Mouse (Mus musculus) hindbrain, embryonic 15.5 days (tissue): ENCODE results near the gene Exoc4. TPM values are rescaled to one million over a fixed set of nuclear protein-coding genes. Genes with fewer than 3 reads are reported as not detected.

ENCODE experiments used
- ATAC-seq: fragments of 200-750 bp; cut with Nextera tagmentation; 2 replicates; pipeline ENCODE4 v1.8.0; 2017; ENCODE audit warnings: low read depth, moderate number of reproducible peaks, moderate TSS enrichment; ENCODE audit not compliant: low FRiP score
- H3K27ac ChIP-seq: fragments of 300-500 bp; sonication (generic); replicated peaks from 2 replicates; pipeline ENCODE4 v1.5.1; 2015; ENCODE audit warnings: mild to moderate bottlenecking, inconsistent platforms
- H3K27me3 ChIP-seq: fragments of 300-500 bp; sonication (generic); 2 replicates; pipeline ENCODE4 v1.6.1; 2015; ENCODE audit warnings: control low read depth, inconsistent platforms
- H3K36me3 ChIP-seq: fragments of 300-500 bp; sonication (generic); 2 replicates; pipeline ENCODE4 v1.6.1; 2015; ENCODE audit warnings: control low read depth, inconsistent platforms
- H3K4me1 ChIP-seq: fragments of 300-500 bp; sonication (generic); replicated peaks from 2 replicates; pipeline ENCODE4 v1.6.1; 2015; ENCODE audit warnings: control low read depth, inconsistent platforms
- H3K4me2 ChIP-seq: fragments of 300-500 bp; sonication (generic); 2 replicates; pipeline ENCODE4 v1.6.1; 2015; ENCODE audit warnings: moderate library complexity, mild to moderate bottlenecking, inconsistent platforms
- H3K4me3 ChIP-seq: fragments of 300-500 bp; sonication (generic); 2 replicates; pipeline ENCODE4 v1.5.1; 2015; ENCODE audit warnings: mild to moderate bottlenecking, inconsistent platforms
- H3K9ac ChIP-seq: fragments of 300-500 bp; sonication (generic); 2 replicates; pipeline ENCODE4 v1.6.1; 2015; ENCODE audit warnings: inconsistent platforms
- H3K9me3 ChIP-seq: fragments of 300-500 bp; sonication (generic); 2 replicates; pipeline ENCODE4 v1.6.1; 2016; ENCODE audit warnings: control low read depth, inconsistent platforms
- WGBS: fragments of 180-500 bp; shearing (Covaris S2); methylation state at CpG from one replicate; pipeline ENCODE4 v1.1.7; 2015; 5-methylcytosine and 5-hydroxymethylcytosine counted together
- polyA plus RNA-seq: library from polyadenylated mRNA; unstranded; fragments of >200 nt; fragmentation: Nextera tagmentation; extraction: Ambion mirVana; gene quantifications from 2 replicates; pipeline ENCODE4 v1.2.1, GENCODE M21; 2015

Gene Exoc4
- polyA plus RNA-seq, 1 experiment from 2014 or later, result 49.6 TPM

GRCm38 (mm10) chr6:33496141-33496855 lies 247.4 kb downstream of the Exoc4 start:
- no peak overlapping the region for H3K4me3 ChIP-seq
- H3K27me3 ChIP-seq, result no peaks in the 10 kb centered on the region
- H3K36me3 ChIP-seq, result no peaks in the 10 kb centered on the region
- peaks cover 13% of the 10 kb centered on the region for H3K4me1 ChIP-seq
- no peak for ATAC-seq
- 45% methylated on average over 6 of the region's 6 CpGs for WGBS
- no peak overlapping the region for H3K9ac ChIP-seq
- H3K27ac ChIP-seq, result peak overlapping the region; percentile 52
- H3K9me3 ChIP-seq, result no peaks in the 10 kb centered on the region
- H3K4me2 ChIP-seq, result no peak overlapping the region

- peak overlapping the region; percentile 38; the same call in 1 of the 2 replicates for H3K27ac ChIP-seq
- H3K27me3 ChIP-seq, result no peaks in the 10 kb centered on the region
- no peak overlapping the region for H3K9ac ChIP-seq
- peaks cover 13% of the 10 kb centered on the region for H3K4me1 ChIP-seq
- no peaks in the 10 kb centered on the region for H3K9me3 ChIP-seq
- H3K36me3 ChIP-seq, result no peaks in the 10 kb centered on the region
- no peak for ATAC-seq
- no peak overlapping the region for H3K4me3 ChIP-seq
- H3K4me2 ChIP-seq, result no peak overlapping the region
These were observed 248.5 kb downstream of the Exoc4 start for GRCm38 (mm10) chr6:33497348-33497747.

- Histone ChIP-seq H3K27me3 (no peaks in the 10 kb centered on the region), H3K9ac (no peak overlapping the region), H3K36me3 (no peaks in the 10 kb centered on the region), H3K27ac (no peak overlapping the region), H3K9me3 (no peaks in the 10 kb centered on the region), H3K4me1 (0 out of 2 replicates have a peak, but pooled peaks cover 1% of the 10 kb centered on the region), H3K4me2 (no peak overlapping the region), H3K4me3 (no peak overlapping the region)
- no peak for ATAC-seq
- 72% methylated on average over 4 of the region's 4 CpGs for WGBS
These were observed 253.5 kb downstream of the Exoc4 start for GRCm38 (mm10) chr6:33502388-33502787.

- H3K36me3 ChIP-seq, result no peaks in the 10 kb centered on the region
- no peak overlapping the region for H3K9ac ChIP-seq
- WGBS, result 89% methylated on average over 3 of the region's 3 CpGs
- no peak overlapping the region for H3K4me3 ChIP-seq
- no peaks in the 10 kb centered on the region for H3K4me1 ChIP-seq
- ATAC-seq, result no peak
- no peak overlapping the region for H3K27ac ChIP-seq
- no peak overlapping the region for H3K4me2 ChIP-seq
- H3K9me3 ChIP-seq, result no peaks in the 10 kb centered on the region
- H3K27me3 ChIP-seq, result no peaks in the 10 kb centered on the region
These were observed 254.5 kb downstream of the Exoc4 start for GRCm38 (mm10) chr6:33503381-33503780.

GRCm38 (mm10) chr6:33507134-33507533 lies 258.2 kb downstream of the Exoc4 start:
- no peak overlapping the region for H3K9ac ChIP-seq
- H3K4me2 ChIP-seq, result no peak overlapping the region
- no peaks in the 10 kb centered on the region for H3K27me3 ChIP-seq
- H3K9me3 ChIP-seq, result no peaks in the 10 kb centered on the region
- no peaks in the 10 kb centered on the region for H3K36me3 ChIP-seq
- H3K4me3 ChIP-seq, result no peak overlapping the region
- no peak overlapping the region for H3K27ac ChIP-seq
- no peak for ATAC-seq
- H3K4me1 ChIP-seq, result no peaks in the 10 kb centered on the region

- H3K9me3 ChIP-seq, result no peaks in the 10 kb centered on the region
- H3K9ac ChIP-seq, result no peak overlapping the region
- 0 out of 2 replicates have a peak overlapping the region, but pooled peaks have one; percentile 39 for H3K27ac ChIP-seq
- no peaks in the 10 kb centered on the region for H3K27me3 ChIP-seq
- no peaks in the 10 kb centered on the region for H3K4me1 ChIP-seq
- WGBS, result 37% methylated on average over 4 of the region's 4 CpGs
- no peak overlapping the region for H3K4me3 ChIP-seq
- ATAC-seq, result no peak
- H3K4me2 ChIP-seq, result no peak overlapping the region
- H3K36me3 ChIP-seq, result no peaks in the 10 kb centered on the region
These were observed 266.5 kb downstream of the Exoc4 start for GRCm38 (mm10) chr6:33515391-33515790.

GRCm38 (mm10) chr6:33516798-33517197 lies 267.9 kb downstream of the Exoc4 start:
- H3K27me3 ChIP-seq, result no peaks in the 10 kb centered on the region
- H3K4me2 ChIP-seq, result no peak overlapping the region
- no peak overlapping the region for H3K4me3 ChIP-seq
- H3K27ac ChIP-seq, result no peak overlapping the region
- no peak overlapping the region for H3K9ac ChIP-seq
- WGBS, result 88% methylated on average over 6 of the region's 6 CpGs
- H3K9me3 ChIP-seq, result no peaks in the 10 kb centered on the region
- no peak for ATAC-seq
- H3K4me1 ChIP-seq, result no peaks in the 10 kb centered on the region
- no peaks in the 10 kb centered on the region for H3K36me3 ChIP-seq

GRCm38 (mm10) chr6:33517890-33518410 lies 269.1 kb downstream of the Exoc4 start:
- H3K27me3 ChIP-seq, result no peaks in the 10 kb centered on the region
- no peaks in the 10 kb centered on the region for H3K9me3 ChIP-seq
- 41% methylated on average over 5 of the region's 5 CpGs for WGBS
- H3K27ac ChIP-seq, result no peak overlapping the region
- ATAC-seq, result no peak
- H3K36me3 ChIP-seq, result no peaks in the 10 kb centered on the region
- H3K4me1 ChIP-seq, result no peaks in the 10 kb centered on the region
- H3K4me2 ChIP-seq, result no peak overlapping the region
- no peak overlapping the region for H3K4me3 ChIP-seq
- H3K9ac ChIP-seq, result no peak overlapping the region

- no peak overlapping the region for H3K4me3 ChIP-seq
- no peak overlapping the region for H3K27ac ChIP-seq
- H3K9me3 ChIP-seq, result no peaks in the 10 kb centered on the region
- H3K4me1 ChIP-seq, result no peaks in the 10 kb centered on the region
- no peak for ATAC-seq
- H3K36me3 ChIP-seq, result no peaks in the 10 kb centered on the region
- 59% methylated on average over 7 of the region's 7 CpGs for WGBS
- H3K9ac ChIP-seq, result no peak overlapping the region
- no peaks in the 10 kb centered on the region for H3K27me3 ChIP-seq
- no peak overlapping the region for H3K4me2 ChIP-seq
These were observed 276.9 kb downstream of the Exoc4 start for GRCm38 (mm10) chr6:33525695-33526366.

GRCm38 (mm10) chr6:33540356-33540755 lies 291.5 kb downstream of the Exoc4 start:
- H3K4me3 ChIP-seq, result no peak overlapping the region
- no peaks in the 10 kb centered on the region for H3K27me3 ChIP-seq
- no peaks in the 10 kb centered on the region for H3K36me3 ChIP-seq
- H3K4me1 ChIP-seq, result no peaks in the 10 kb centered on the region
- no peak overlapping the region for H3K9ac ChIP-seq
- ATAC-seq, result no peak
- H3K9me3 ChIP-seq, result no peaks in the 10 kb centered on the region
- H3K4me2 ChIP-seq, result no peak overlapping the region
- H3K27ac ChIP-seq, result no peak overlapping the region
- 73% methylated on average over 1 of the region's 1 CpGs for whole genome bisulfite sequencing

- Histone ChIP-seq H3K4me2 (no peak overlapping the region), H3K4me3 (no peak overlapping the region), H3K36me3 (no peaks in the 10 kb centered on the region), H3K27me3 (no peaks in the 10 kb centered on the region), H3K9me3 (no peaks in the 10 kb centered on the region), H3K4me1 (no peaks in the 10 kb centered on the region), H3K9ac (no peak overlapping the region), H3K27ac (no peak overlapping the region)
- WGBS, result 79% methylated on average over 6 of the region's 6 CpGs
- no peak for ATAC-seq
These were observed 293.8 kb downstream of the Exoc4 start for GRCm38 (mm10) chr6:33542712-33543111.

GRCm38 (mm10) chr6:33551934-33552333 lies 303.0 kb downstream of the Exoc4 start:
- Histone ChIP-seq H3K9ac (no peak overlapping the region), H3K4me1 (peaks cover 14% of the 10 kb centered on the region), H3K36me3 (no peaks in the 10 kb centered on the region), H3K9me3 (no peaks in the 10 kb centered on the region), H3K4me2 (no peak overlapping the region), H3K27ac (peak overlapping the region; percentile 23; the same call in 1 of the 2 replicates), H3K27me3 (no peaks in the 10 kb centered on the region), H3K4me3 (no peak overlapping the region)
- ATAC-seq, result no peak
- WGBS, result 58% methylated on average over 4 of the region's 4 CpGs
